Mouse (Mus musculus): Measurements from ENCODE around the gene Kmt2c.

Gene Kmt2c

DNA sequence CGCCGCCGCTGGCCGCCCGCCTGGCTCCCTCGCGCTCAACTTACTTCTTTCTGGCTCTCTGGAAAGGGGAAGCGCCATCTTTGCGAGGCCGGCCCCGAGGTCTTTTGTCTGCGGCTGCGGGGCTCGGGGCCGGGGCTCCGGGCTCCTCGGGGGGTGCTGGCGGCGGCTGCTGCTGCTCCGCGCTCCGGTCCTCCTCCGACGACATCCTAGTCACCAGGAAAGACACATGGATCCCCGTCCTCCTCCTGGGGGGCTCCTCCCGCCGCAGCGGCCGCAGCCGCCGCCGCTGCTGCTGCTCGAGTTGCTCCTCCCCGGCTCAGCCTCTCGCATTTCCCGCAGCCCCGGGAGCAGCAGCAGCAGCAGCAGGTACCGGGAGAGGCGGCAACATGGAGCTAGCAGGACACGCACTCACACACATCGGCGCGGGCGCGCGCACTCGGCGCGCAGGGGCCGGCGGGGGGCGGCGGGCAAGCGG lies at the start of gene Kmt2c:
Gene Kmt2c (minus strand): TSS at position 438 of the 475 bp plus-strand sequence.
- DNase-seq: peak; percentile 87 to 91

DNA sequence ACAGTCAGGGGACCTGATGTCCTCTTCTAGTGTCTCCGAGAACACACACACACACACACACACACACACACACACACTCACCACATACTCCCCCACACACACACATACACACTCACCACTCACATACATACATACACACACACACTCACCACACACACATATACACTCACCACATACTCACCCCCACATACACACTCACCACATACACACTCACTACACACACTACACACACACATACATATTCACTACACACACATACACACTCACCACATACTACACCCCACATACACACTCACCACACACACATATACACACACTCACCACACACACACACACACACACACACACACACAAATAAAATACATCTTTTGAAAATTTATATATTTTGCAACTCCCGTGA lies 48.3 kb upstream of the Kmt2c start:
- DNase-seq: no peak

DNA sequence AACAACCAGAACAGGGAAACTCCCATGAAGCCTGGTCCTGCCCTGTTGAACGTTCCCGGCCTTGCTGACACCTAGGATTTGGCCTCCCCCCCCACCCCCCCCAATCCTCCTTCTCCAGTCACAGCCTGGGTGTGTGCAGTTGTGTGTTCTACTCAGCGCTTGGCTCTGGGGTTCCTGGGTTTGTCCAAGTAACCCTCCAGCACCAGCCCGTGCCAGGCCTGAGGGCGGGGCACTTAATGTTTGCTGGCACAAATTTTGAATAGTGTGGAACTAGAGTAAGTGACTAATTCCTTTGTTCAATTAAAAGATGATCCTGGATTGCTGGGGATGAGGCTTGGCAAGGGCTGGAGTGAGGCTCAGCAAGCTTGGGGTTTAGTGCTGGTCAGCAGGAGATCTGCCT lies 46.0 kb upstream of the Kmt2c start:
- peak; percentile 35 to 62 for DNase-seq

DNA sequence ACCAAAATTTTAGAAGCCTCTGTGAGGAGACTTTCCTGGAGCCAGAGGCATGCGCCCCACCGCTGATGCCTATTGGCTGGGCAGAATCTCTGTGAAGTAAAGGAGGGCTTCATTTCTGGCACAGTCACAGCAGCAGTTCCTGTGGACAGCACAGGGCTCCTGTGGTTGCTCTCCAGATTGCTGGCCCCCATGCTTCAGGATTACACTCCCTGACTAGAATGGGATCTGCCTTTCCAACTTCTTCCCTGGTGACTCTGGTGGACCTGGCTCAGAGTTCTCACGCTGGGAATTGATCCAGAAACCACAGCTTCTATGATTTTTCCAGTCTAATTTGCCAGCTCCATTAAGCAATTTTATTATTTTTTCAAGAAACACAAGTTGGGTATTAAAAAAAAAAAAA lies 45.5 kb upstream of the Kmt2c start:
- peak; percentile 71 to 82 for DNase-seq

DNA sequence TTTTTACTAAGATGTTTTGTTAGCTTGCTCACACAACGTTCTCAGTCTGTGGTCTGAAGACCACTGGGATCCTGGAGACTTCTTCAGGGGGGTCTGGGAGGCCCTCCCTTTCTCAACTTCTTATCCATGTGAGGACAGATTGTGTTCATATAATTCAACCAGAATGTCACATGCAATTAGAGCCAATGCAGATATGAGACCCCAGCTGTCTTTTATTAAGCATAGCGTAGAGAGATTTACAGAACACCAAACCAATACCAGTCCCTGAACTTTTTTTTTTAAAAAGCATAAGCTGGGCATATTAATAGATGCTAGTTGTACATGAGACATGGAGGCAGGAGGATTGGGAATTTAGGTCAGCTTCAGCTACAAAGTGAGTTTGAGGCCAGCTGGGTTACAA lies 43.1 kb upstream of the Kmt2c start:
- no peak for DNase-seq

DNA sequence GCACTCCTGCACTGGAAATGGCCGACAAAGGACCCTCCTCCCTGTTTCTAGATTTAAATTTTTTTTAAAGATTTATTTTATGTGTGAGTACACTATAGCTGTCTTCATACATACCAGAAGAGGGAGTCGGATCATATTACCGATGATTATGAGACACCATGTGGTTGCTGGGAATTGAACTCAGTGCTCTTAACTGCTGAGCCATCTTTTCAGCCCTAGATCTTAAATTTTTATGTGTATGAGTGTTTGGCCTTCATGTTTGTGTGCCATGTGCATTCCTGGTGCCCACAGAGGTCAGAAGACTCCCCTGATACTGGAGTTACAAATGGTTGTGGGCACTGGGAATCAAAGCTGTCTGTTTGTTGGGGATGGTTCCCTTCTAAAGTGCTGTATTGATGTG lies 42.3 kb upstream of the Kmt2c start:
- no peak for DNase-seq

DNA sequence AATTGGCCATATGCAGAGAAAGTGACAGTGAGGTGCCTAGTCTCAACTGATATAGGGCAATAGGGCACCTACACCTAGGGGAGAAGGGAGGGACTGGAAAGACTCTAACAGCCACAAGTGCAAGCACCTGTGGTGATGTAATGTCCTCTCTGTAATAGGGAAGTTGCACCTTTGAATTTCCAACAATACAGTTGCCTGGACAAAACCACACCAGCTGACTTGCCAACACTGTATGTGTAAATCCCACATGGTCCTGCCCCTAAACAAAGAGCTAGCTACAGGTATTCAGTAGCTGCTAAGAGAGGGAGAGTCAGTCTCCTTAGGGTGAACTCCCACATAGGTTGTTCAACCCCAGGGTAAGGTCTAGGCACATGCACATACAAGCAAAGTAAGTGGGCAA lies 41.8 kb upstream of the Kmt2c start:
- DNase-seq: no peak

DNA sequence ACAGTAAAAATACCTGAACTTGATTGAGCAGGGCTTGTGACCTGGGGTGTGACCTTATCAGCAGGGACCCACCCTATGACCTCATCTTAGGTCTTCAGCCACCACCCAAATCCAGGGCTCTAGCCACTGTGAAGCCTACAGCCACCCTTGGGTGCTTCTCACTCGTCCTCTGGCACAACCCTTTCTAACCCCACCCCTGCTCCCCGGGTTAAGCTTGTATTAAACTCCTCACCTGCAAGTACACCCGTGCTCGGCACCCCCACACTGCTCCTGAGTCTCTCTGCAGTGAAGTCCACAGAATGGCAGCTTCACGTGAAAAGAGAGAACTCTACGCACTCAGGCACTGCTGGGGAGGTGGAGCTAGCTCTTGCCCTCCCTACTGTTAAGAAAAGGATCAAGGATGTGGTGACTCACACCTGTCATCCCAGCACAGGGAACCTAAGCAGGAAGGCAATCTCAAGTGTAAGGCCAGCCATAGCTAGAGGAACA lies 38.4 kb upstream of the Kmt2c start:
- no peak for DNase-seq

DNA sequence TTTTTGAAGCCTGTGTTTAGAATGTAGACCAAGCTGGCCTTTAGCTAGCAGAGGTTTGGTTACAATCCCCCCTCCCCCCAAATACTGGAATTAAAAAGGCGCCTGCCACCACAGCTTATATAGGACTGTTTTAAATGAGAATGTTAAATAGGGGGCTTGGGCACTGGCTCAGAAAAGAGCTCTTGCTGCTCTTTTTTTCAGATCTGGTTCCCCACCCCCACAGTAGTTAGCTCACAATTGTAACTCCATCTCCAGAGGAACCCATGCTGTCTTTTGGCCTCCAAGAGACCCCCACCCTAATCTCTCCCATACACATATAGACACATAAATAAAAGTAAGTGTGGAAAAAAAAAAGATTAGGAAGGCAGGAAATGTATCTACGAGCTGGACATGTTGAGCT lies 37.9 kb upstream of the Kmt2c start:
- no peak for DNase-seq

DNA sequence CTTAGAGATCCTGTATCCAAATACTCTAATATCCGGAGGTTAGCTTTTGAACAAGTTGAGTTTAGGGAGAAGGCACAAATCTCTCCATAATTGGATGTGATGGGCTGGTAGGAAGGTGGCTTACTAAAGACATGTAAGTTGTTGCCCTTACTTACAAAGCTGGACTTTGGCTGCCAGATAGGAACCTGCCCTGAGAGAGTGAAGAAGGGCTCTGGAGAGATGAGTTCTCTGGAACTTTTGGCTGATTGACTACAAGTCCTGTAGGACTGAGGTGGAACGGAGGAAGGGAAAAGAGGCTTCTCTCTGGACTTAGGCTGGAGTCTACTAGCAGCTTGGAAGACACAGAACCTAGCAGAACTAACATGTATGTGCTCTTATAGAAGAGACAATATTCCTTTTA lies 37.0 kb upstream of the Kmt2c start:
- DNase-seq: no peak

DNA sequence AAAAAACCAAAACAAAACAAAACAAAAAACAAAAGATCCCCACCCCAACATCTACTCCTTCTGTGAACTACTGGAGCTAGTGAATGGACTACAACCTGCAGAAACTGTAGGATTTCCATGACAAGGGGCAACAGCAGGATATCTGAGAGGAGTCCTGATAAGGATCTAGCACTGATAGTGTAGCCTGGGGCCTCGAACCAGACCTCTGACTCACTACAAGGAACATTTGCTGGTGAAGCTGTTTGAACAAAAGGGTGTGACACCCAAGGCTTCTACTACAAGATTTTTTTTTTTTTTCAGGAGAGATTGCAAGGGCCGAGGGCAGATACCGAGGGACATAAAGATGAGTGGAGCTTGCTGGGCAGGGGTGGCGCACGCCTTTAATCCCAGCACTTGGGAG lies 34.7 kb upstream of the Kmt2c start:
- DNase-seq: no peak

DNA sequence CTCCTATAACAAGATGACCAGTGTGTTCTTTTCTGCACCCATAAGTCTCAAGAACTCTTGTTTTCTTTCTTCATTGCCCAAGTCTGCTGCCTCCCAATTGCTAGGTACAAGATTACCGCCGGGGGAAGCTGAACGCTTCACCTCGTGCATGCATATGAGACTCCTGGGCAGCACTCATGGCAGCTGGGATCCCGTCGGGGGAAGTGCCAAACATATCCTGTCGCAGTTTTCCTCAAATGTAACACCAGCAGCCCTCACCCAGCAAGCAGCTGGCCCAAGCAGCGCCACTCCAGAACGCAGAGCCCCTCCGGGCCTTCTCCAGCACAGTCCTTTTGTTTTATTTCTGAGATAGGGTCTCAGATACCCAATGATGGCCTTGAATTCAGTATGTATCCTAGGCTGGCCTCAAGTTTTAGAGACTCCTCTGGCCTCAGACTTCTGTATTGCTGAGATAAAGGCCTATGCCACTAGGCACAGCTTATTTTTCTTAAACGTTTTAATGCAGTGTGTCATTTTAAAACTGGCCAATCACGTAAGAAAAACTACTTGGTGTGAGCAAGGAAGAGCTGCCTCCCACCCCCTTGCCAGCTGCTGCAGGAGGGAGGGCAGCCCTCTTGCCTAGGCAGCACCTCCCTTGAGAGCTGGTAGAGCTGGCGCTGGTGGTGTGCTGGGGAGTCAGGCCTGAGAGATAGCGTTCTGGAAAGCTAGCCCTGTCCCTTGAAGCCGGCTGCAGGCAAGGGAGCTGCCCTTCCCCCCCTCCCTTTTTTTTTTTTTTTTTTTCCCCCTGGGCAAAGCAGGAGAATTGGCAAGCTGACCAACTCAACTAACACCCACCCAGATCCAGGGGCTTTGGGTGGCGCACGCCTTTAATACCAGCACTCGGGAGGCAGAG lies 33.9 kb upstream of the Kmt2c start:
- DNase-seq: peak; percentile 33

DNA sequence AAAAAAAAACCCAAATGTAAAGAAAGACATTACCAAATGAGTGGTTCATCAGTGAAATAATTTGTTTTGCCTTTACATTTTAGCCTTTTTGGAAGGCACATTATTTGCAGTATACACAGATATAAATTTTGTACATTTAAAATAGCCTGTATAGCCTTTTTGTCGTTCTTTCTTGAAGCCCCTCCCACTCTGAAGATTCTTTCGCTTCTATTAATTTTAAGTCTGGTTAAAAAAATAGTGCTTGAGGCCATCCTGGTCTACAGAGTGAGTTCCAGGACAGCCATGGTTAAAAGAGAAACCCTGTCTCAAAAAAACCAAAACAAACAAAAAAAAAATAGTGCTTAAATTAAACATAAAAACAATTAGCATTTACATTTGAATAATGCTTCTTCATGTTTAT lies 32.0 kb upstream of the Kmt2c start:
- DNase-seq: no peak

DNA sequence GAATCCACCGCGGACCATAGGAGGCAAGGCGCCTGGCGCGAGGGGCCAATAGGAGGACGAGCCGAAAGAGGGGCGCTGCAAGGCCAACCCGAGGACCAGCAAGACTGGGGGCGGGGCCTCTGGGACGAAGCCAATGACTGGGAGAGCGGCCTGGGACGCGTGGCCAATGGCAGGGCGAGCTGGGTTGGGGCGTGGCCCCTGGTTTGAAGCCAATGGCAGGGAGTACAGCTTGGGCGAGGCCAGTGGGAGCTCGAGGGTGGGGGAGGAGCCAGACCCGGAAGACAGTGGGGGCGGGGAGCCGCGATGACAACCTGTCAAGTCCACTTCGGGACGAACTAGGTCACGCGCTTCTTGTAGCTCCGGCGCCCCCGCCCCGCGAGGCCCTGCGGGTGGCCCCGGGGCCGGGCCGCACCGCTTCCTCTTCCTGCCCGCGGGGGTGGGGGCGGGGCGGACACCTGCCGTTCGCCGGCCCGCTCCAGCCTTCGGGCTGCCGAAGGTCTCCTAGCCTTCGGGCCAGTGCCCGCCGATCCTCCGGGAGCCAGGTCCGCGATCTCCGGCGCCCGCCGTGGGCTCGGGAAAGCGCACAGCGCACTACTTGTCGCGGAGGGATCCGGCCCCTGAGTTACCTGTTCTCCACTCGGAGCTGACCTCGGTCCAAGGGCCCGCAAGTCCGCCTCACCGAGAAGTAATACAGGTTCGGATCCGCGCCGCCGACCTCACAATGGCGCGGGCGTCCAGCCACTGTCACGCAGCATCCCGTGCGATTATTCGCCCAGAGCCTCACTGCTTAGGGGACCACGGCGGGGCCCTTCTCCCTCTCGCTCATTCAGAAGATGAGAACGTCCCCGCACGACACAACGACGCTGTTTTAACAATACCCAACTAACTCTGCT lies 31.2 kb upstream of the Kmt2c start:
- DNase-seq: peak; percentile 100

DNA sequence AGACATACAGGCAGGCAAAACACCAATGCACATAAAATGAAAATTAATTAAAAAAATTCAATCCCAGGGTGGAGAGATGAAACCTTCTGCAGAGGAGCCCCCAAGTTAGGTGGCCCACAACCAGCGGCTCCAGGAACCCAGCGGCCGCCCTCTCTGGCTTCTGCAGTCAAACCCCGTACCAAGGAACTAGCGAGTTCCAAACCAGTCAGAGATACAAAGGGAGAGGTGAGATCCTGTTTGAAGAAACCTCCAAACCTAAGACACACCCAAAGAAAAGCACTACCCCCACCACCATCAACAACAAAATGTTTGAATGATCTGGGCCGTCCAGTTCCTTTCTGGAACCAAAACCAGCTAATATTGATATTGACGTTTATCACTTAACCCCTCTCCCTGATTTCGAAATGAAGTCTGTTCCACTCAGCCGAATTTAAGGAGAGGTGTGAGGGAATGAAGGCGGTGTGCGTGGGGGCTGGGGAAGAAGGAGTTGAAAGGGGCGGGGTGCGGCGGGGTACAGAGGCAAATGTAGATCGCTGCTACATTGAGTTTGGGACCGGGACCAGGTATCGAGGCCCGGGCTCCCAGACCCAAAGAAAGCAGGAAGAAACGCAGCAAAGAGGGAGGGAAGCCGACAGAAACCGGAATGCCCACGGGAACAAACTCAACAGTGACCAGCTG lies 30.4 kb upstream of the Kmt2c start:
- DNase-seq: peak; percentile 28 to 50

DNA sequence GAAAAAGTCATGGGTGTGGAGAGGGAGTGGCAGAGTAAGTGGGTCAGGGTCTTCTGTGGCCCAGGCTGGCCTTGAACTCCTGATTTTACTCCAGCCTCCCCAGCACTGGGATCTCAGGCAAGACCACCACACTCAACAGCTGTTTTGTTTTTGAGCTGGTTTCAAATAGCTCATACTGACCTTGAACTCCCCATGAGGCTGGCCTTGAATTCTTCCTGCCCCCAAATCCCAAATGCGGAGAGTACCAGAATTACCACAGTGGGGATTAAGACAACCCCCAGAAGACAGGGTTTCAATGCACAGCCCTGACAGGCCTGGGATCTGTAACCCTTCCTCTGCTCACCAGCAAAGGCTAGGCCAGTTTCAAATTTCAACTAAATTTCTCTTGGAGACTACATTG lies 29.4 kb upstream of the Kmt2c start:
- no peak for DNase-seq

DNA sequence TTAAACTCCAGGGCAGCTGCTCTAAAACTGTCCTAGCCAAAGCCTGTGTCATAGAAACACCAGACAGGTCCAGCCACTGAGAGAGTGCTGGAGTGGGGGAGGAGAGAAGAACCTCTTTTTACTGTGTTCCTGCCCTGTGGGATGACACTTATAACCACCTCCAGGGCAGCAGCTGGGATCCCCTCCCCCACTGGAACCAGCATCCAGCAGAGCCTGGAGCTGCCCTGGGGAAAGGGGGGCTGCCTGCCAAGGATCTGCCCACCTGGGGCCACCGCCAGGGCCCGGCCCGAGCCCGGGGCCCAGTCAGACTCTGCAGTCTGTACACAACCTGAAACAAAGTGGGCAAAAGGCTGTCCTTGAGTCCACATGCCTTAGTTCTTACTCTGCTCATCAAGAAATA lies 28.3 kb upstream of the Kmt2c start:
- peak; percentile 52 to 69 for DNase-seq

DNA sequence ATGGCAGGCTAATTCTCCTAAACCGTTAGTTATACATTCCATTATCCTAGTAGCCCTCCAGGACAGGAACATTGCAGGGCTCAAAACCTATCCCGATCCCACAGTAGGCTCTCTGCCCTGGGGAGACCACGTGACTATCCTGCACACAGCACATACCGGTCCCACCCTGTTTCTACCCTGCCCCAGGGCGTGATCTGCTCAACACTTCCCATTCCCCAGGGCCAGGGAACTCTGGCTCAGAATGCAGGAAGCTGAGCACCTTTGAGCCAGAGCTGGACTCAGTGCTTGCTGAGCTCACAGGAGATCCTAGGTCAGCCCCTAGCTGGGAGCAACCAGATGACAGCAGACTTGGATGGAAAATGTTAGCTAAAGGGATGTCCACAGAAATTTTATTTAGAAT lies 27.5 kb upstream of the Kmt2c start:
- DNase-seq: no peak

DNA sequence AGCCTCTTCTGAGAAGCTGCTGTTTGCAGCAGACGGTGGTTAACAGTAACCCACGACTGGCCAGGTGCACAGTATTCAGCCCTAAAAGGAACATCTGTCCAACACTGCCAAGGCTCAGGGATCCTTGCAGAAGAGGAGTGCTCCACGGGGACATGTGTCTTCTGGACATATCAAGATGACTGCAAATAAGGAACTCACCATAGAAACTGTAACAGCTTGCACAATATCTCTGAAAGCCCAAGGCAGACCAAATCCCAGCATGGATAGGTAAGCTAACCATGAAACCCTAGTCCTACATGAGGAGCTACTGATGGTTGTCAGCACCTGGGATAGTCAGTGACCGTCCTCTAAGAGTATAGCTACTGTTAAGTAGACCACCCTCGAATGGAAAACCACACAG lies 22.9 kb upstream of the Kmt2c start:
- no peak for DNase-seq

DNA sequence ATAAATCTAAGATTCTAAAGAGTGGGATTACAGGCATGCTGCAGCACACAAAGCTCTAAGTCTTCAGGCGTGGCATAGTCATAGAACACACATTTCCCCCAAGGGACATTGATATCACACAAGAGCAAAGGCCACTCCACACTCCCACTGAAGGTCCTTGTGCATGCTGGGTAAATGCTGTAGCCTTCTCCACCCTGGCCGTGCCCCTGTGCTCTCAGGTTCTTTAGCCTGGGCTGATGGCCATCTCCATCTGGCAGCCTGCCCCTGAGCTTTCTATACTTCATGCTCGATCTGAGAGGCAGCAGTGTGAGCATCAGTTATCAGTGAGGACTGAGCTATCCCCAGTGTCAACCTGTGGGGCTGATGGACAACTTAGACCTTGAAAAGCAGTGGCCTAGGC lies 21.2 kb upstream of the Kmt2c start:
- DNase-seq: peak; percentile 76 to 82

DNA sequence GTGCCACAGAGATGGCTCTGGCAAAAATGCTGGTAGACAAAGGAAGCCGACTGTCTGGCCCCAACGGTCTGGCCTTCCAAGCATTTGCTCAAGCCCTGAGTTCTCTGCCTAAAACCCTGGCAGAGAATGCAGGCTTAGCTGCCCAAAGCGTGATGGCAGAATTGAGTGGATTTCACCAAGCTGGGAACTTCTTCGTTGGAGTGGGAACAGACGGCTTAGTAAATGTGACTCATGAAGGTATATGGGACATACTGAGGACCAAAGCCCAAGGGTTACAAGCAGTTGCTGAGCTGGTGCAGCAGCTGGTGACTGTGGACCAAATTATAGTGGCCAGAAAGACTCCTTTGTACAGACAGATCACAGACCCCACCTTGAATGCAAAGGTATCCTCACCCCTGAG lies 19.0 kb upstream of the Kmt2c start:
- peak; percentile 38 to 50 for DNase-seq

DNA sequence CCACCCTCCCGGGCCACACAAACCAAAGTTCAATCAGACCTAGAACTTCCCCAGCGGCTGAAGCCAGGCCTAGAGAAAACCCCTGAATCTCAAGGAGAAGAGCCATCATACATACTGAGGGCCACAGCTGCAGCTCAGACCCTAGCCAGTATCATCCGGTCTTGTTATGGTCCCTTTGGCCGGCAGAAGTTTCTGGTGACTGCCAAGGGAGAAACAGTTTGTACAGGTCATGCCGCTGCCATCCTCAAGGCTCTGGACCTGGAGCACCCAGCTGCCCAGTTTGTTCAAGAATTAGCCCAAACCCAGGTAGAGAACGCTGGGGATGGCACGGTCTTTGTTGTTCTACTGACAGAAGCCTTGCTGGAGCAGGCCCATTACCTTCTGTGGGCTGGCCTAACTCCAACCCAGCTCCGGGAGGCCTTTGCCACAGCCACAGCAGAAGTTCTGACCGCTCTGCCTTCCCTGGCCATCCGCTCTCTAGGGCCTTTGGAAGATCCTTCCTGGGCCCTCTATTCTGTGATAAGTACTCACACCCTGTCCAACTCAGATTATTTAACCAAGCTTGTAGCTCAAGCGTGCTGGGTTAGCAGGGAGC lies 17.8 kb upstream of the Kmt2c start:
- peak; percentile 43 to 56 for DNase-seq

DNA sequence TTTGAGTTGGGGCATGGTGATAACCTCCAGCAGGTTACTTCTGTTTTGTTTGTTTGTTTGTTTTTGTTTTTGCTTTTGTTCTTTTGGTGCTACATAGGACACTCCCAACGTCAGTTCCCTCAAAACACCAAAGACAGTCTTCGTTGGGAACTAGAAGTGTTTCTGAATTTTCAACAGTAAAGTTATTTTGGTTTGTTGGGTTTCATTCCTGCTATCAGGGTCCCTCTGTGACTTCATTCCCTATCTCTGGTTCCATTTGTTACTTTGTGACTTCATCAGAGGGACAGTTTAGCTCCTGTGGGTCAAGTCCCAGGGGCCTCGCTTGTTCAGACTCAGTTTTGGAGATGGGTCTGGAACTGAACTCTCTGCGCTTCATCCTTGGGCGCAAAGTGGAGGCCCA lies 17.2 kb upstream of the Kmt2c start, which contains the start of gene Cct8l1:
Gene Cct8l1 (plus strand): TSS at position 301 of the 400 bp plus-strand sequence.
- DNase-seq: no peak
